Comparison of ENCODE assay signal across 8 mouse cellular contexts in genomic region chr8:83874881-83875655, GRCm38 (mm10). TPM values are rescaled to one million over a fixed set of nuclear protein-coding genes. Genes with fewer than 3 reads are reported as not detected.
DNase-seq lines count a peak whose midpoint lies in the region; ATAC-seq lines count a peak whose summit lies in the region.

No protein-coding gene starts in this region.

- H3K27me3 ChIP-seq in erythroblast, embryonic 14.5 days (ENCODE audit: control insufficient read depth): peaks cover 48% of the 10 kb centered on the region
- H3K27me3 ChIP-seq in intestine, embryonic 16.5 days (replicated peaks; ENCODE audit: control insufficient read depth, insufficient read depth, low read length): peaks cover 12% of the 10 kb centered on the region; the same call in 1 of the 2 replicates
- H3K27me3 ChIP-seq in liver, embryonic 12.5 days (replicated peaks): peaks cover 67% of the 10 kb centered on the region
- H3K27me3 ChIP-seq in neural tube, embryonic 11.5 days (ENCODE audit: control insufficient read depth, insufficient read depth, low read length): peaks cover 13% of the 10 kb centered on the region; the same call in 1 of the 2 replicates

- no peak for ATAC-seq in erythroblast, adult 5-6 weeks (replicated peaks; ENCODE audit: low FRiP score, poor library complexity, severe bottlenecking)
- peak; percentile 92 for ATAC-seq in intestine, embryonic 16.5 days
- no peak; the same call in 1 of the 2 replicates for ATAC-seq in liver, embryonic 12.5 days
- peak; percentile 88 for ATAC-seq in neural tube, embryonic 11.5 days (ENCODE audit: insufficient read depth, low FRiP score, low TSS enrichment)

- H3K27ac ChIP-seq in intestine, embryonic 16.5 days (ENCODE audit: low read length): peak overlapping the region; percentile 76
- no peak overlapping the region for H3K27ac ChIP-seq in liver, embryonic 12.5 days
- no peak overlapping the region for H3K27ac ChIP-seq in neural tube, embryonic 11.5 days (ENCODE audit: low read depth, low read length)

- peak overlapping the region; percentile 38 for H3K4me3 ChIP-seq in erythroblast, embryonic 14.5 days (replicated peaks)
- peak overlapping the region; percentile 67 for H3K4me3 ChIP-seq in intestine, embryonic 16.5 days (ENCODE audit: low read length)
- peak overlapping the region; percentile 55 for H3K4me3 ChIP-seq in liver, embryonic 12.5 days
- peak overlapping the region; percentile 63 for H3K4me3 ChIP-seq in neural tube, embryonic 11.5 days (ENCODE audit: low read depth, low read length)

- under 1% methylated on average over 66 of the region's 66 CpGs for WGBS in intestine, embryonic 16.5 days
- 1% methylated on average over 53 of the region's 66 CpGs for WGBS in liver, embryonic 12.5 days (ENCODE audit: insufficient replicate concordance)
- WGBS in neural tube, embryonic 11.5 days: under 1% methylated on average over 51 of the region's 66 CpGs

- intact Hi-C loops in gastrocnemius, postnatal 36 days (cut with DNase I): no loop called here

- H3K9me3 ChIP-seq in erythroblast, embryonic 14.5 days (ENCODE audit: control insufficient read depth, low read length): no peaks in the 10 kb centered on the region; the same call in 1 of the 2 replicates
- no peaks in the 10 kb centered on the region; the same call in 1 of the 2 replicates for H3K9me3 ChIP-seq in intestine, embryonic 16.5 days (ENCODE audit: control insufficient read depth, low read length)
- H3K9me3 ChIP-seq in liver, embryonic 12.5 days (replicated peaks): no peaks in the 10 kb centered on the region
- no peaks in the 10 kb centered on the region for H3K9me3 ChIP-seq in neural tube, embryonic 11.5 days (ENCODE audit: control insufficient read depth, low read length)

- no peaks in the 10 kb centered on the region for H3K4me1 ChIP-seq in erythroblast, embryonic 14.5 days (ENCODE audit: control insufficient read depth)
- peaks cover 21% of the 10 kb centered on the region for H3K4me1 ChIP-seq in intestine, embryonic 16.5 days (ENCODE audit: control insufficient read depth, insufficient read depth, low read length)
- H3K4me1 ChIP-seq in liver, embryonic 12.5 days: peaks cover 16% of the 10 kb centered on the region; the same call in 1 of the 2 replicates
- peaks cover 8% of the 10 kb centered on the region for H3K4me1 ChIP-seq in neural tube, embryonic 11.5 days (ENCODE audit: control insufficient read depth, insufficient read depth, low read length)

- H3K4me2 ChIP-seq in intestine, embryonic 16.5 days (ENCODE audit: low read depth, low read length): peak overlapping the region; percentile 96
- peak overlapping the region; percentile 70 for H3K4me2 ChIP-seq in liver, embryonic 12.5 days
- peak overlapping the region; percentile 94 for H3K4me2 ChIP-seq in neural tube, embryonic 11.5 days (ENCODE audit: low read depth)

- H3K9ac ChIP-seq in intestine, embryonic 16.5 days (ENCODE audit: low read depth, low read length): peak overlapping the region; percentile 81
- peak overlapping the region; percentile 25; the same call in 1 of the 2 replicates for H3K9ac ChIP-seq in liver, embryonic 12.5 days
- H3K9ac ChIP-seq in neural tube, embryonic 11.5 days (ENCODE audit: low read length): peak overlapping the region; percentile 72

- H3K36me3 ChIP-seq in erythroblast, embryonic 14.5 days (ENCODE audit: control insufficient read depth): no peaks in the 10 kb centered on the region
- no peaks in the 10 kb centered on the region for H3K36me3 ChIP-seq in intestine, embryonic 16.5 days (ENCODE audit: control insufficient read depth, insufficient read depth, low read length)
- H3K36me3 ChIP-seq in liver, embryonic 12.5 days: no peaks in the 10 kb centered on the region
- H3K36me3 ChIP-seq in neural tube, embryonic 11.5 days (ENCODE audit: control insufficient read depth, insufficient read depth, low read length): no peaks in the 10 kb centered on the region

- DNase-seq in cerebellum, postnatal 36 days: peak; percentile 78 to 79
- peak; percentile 42 to 45 for DNase-seq in gastrocnemius, postnatal 36 days
- peak; percentile 86 for DNase-seq in neural tube, embryonic 11.5 days (ENCODE audit: low spot score)
- peak; percentile 60 to 77 for DNase-seq in urinary bladder, postnatal 4 days (ENCODE audit: low spot score in 2 of 2)

RNA-seq across cellular contexts. Expression of gene Adgrl1, which starts 24.8 kb away (rescaled TPM):
- polyA plus RNA-seq in erythroblast, embryonic 14.5 days (2012): 0.04 and 0.08 TPM in 2 replicates
- 0.58 and 1.7 TPM in 2 replicates for total RNA-seq in erythroblast, adult 5-6 weeks (2015; ENCODE audit: low replicate concordance)
- 0.09 and 0.14 TPM in 2 replicates for total RNA-seq in erythroblast, adult 5-6 weeks (2017; ENCODE audit: low replicate concordance)
- total RNA-seq in gastrocnemius, postnatal 36 days (2021): 10 to 100 TPM; 20.8 to 26.0 TPM
- polyA plus RNA-seq in intestine, embryonic 16.5 days (2015; fragmentation: Nextera tagmentation; extraction: Ambion mirVana): 7.9 and 8.1 TPM in 2 replicates
- polyA plus RNA-seq in liver, embryonic 12.5 days (2016; fragmentation: Nextera tagmentation; extraction: Ambion mirVana): 4.9 and 5.3 TPM in 2 replicates
- polyA plus RNA-seq in neural tube, embryonic 11.5 days (2014; fragmentation: Nextera tagmentation; extraction: Ambion mirVana): 20.6 and 21.6 TPM in 2 replicates

Comparison
In these comparisons a context has a peak if more than half of its experiments do, and no peak if none do; other contexts are left out.
1. ATAC-seq: peak in intestine, embryonic 16.5 days (single experiment) and neural tube, embryonic 11.5 days (single experiment); none in erythroblast, adult 5-6 weeks (single experiment) and liver, embryonic 12.5 days (single experiment).
2. H3K9ac ChIP-seq: peak in every context shown above with its lines; median percentile 81 in intestine, embryonic 16.5 days; 72 in neural tube, embryonic 11.5 days; 25 in liver, embryonic 12.5 days.
3. Peak in every context shown above with its lines, with median percentiles within 50 percentile points of each other: H3K4me3 ChIP-seq, DNase-seq and H3K4me2 ChIP-seq.